ENCODE assay signal across 24 mouse cellular contexts in the genomic region with DNA sequence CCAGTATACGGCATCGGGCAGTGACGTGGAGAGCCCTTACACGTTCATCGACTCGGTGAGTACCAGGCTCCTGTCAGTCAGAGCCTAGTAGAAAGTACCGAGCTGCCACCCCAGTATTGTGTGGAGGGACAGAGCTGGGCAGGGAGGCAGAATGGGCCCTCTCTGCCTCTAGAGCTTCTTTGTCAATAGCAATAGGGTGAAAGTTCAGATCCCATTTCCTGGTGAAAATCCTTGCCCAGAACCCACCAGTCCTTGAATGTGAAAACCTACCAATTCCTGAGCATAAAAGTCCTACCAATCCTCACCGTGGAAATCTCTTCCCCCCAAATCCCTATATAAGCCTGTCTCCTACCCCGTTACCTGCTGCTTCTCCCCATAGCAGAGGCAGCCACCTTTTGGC. TPM values are rescaled to one million over a fixed set of nuclear protein-coding genes. Genes with fewer than 3 reads are reported as not detected.
"Had no signal": no experiment of that assay in that cellular context is flagged by ENCODE, and none has a peak within 500 bp of the region (broad histone marks: within the 10 kb centered on the region; RNA-seq: fewer than 3 reads in every experiment).

No protein-coding gene starts in this region.

- H3K9me3 ChIP-seq: limb, embryonic 10.5 days; limb, embryonic 13.5 days; liver, embryonic 12.5 days; liver, embryonic 15.5 days; lung, embryonic 15.5 days; midbrain, embryonic 10.5 days; midbrain, embryonic 15.5 days; neural tube, embryonic 12.5 days; neural tube, embryonic 15.5 days had no signal

- H3K4me1 ChIP-seq: liver, embryonic 12.5 days; liver, embryonic 15.5 days; megakaryocyte, embryonic 14.5 days; midbrain, embryonic 10.5 days; neural tube, embryonic 12.5 days had no signal

- H3K4me2 ChIP-seq: limb, embryonic 13.5 days; liver, embryonic 12.5 days; liver, embryonic 15.5 days; lung, embryonic 15.5 days; midbrain, embryonic 15.5 days; neural tube, embryonic 12.5 days; neural tube, embryonic 15.5 days had no signal

- H3K4me3 ChIP-seq: limb, embryonic 10.5 days; limb, embryonic 13.5 days; liver, embryonic 12.5 days; liver, embryonic 15.5 days; lung, embryonic 15.5 days; megakaryocyte, embryonic 14.5 days; midbrain, embryonic 10.5 days; midbrain, embryonic 15.5 days; neural tube, embryonic 12.5 days; neural tube, embryonic 15.5 days had no signal

- H3K9ac ChIP-seq: limb, embryonic 13.5 days; liver, embryonic 12.5 days; liver, embryonic 15.5 days; lung, embryonic 15.5 days; midbrain, embryonic 15.5 days; neural tube, embryonic 12.5 days; neural tube, embryonic 15.5 days had no signal

- ATAC-seq: liver, embryonic 12.5 days; midbrain, embryonic 15.5 days had no signal

- H3K27ac ChIP-seq: limb, embryonic 10.5 days; limb, embryonic 13.5 days; liver, embryonic 12.5 days; liver, embryonic 15.5 days; lung, embryonic 15.5 days; midbrain, embryonic 10.5 days; midbrain, embryonic 15.5 days; neural tube, embryonic 12.5 days; neural tube, embryonic 15.5 days; stomach, postnatal 0 days had no signal

- DNase-seq: kidney, postnatal 14 days; liver; right cerebral cortex, adult 18-20 months; right cerebral cortex, postnatal 14 days; right cerebral cortex, postnatal 4 days; thymus, adult 2 months; thymus, postnatal 14 days; thymus, postnatal 4 days had no signal

- H3K36me3 ChIP-seq: liver, embryonic 12.5 days; liver, embryonic 15.5 days; midbrain, embryonic 10.5 days; midbrain, embryonic 15.5 days; neural tube, embryonic 12.5 days; neural tube, embryonic 15.5 days had no signal

- H3K27me3 ChIP-seq: limb, embryonic 13.5 days; liver, embryonic 12.5 days; liver, embryonic 15.5 days; lung, embryonic 15.5 days; midbrain, embryonic 15.5 days; neural tube, embryonic 12.5 days; neural tube, embryonic 15.5 days had no signal

RNA-seq across cellular contexts. Expression of a gene that starts 59.7 kb away (rescaled TPM):
- total RNA-seq: layer of hippocampus, adult 18-20 months; layer of hippocampus, postnatal 25 days; left cerebral cortex, adult 18-20 months; left cerebral cortex, postnatal 25 days had no signal
- polyA plus RNA-seq: limb, embryonic 10.5 days; limb, embryonic 13.5 days; liver, embryonic 12.5 days; liver, embryonic 15.5 days; lung, embryonic 15.5 days; midbrain, embryonic 10.5 days; midbrain, embryonic 15.5 days; neural tube, embryonic 12.5 days; neural tube, embryonic 15.5 days; stomach, embryonic 14.5 days; stomach, postnatal 0 days; thymus, adult 2 months had no signal
